Mouse (Mus musculus): ENCODE results near the gene Entpd6. TPM values are rescaled to one million over a fixed set of nuclear protein-coding genes. Genes with fewer than 3 reads are reported as not detected.

Entpd6 gene
- 16.9 and 25.8 TPM in 2 replicates for total RNA-seq (2014; rRNA removed; ENCODE audit: low replicate concordance)
- 17.3 and 17.4 TPM in 2 replicates for polyA plus RNA-seq (2015; fragmentation: Nextera tagmentation; extraction: Ambion mirVana)

- TF ChIP-seq CTCF (IDR thresholded peaks at IDR 0.05; ENCODE audit: low read depth) (peak; percentile 84), EP300 (IDR thresholded peaks at IDR 0.05; ENCODE audit: low read depth) (no peak)
- Histone ChIP-seq H3K4me1 (ENCODE audit: control insufficient read depth, insufficient read depth) (peaks cover 18% of the 10 kb centered on the region), H3K9me3 (replicated peaks; ENCODE audit: control insufficient read depth, low read length) (no peaks in the 10 kb centered on the region), H3K4me2 (ENCODE audit: low read depth, low read length) (peak within 1 kb of the TSS; percentile 98), H3K4me3 (ENCODE audit: low read depth, low read length) (peak within 1 kb of the TSS; percentile 70), H3K27ac (ENCODE audit: low read depth) (peak within 1 kb of the TSS; percentile 90), H3K36me3 (replicated peaks; ENCODE audit: control insufficient read depth, insufficient read depth, low read length) (0 out of 2 replicates have a peak, but pooled peaks cover 5% of the 10 kb centered on the region), H3K27me3 (ENCODE audit: control insufficient read depth, insufficient read depth, low read length) (no peaks in the 10 kb centered on the region), H3K9ac (replicated peaks; ENCODE audit: low read depth, low read length) (peak within 1 kb of the TSS; percentile 55)
- 0% methylated on average over 30 of the region's 30 CpGs for WGBS
- DNase-seq (ENCODE audit: low spot score): peak; percentile 94
- peak; percentile 96 for ATAC-seq (ENCODE audit: insufficient read depth, low read depth)
These were observed at the start of gene Entpd6 for GRCm38 (mm10) chr2:150748854-150749253. Gene Entpd6 (plus strand): TSS chr2:150749042.

- Histone ChIP-seq H3K9ac (replicated peaks; ENCODE audit: low read depth, low read length) (no peak overlapping the region), H3K36me3 (replicated peaks; ENCODE audit: control insufficient read depth, insufficient read depth, low read length) (no peaks in the 10 kb centered on the region), H3K4me1 (ENCODE audit: control insufficient read depth, insufficient read depth) (no peaks in the 10 kb centered on the region), H3K27me3 (ENCODE audit: control insufficient read depth, insufficient read depth, low read length) (no peaks in the 10 kb centered on the region), H3K27ac (ENCODE audit: low read depth) (no peak overlapping the region), H3K4me3 (ENCODE audit: low read depth, low read length) (no peak overlapping the region), H3K9me3 (replicated peaks; ENCODE audit: control insufficient read depth, low read length) (no peaks in the 10 kb centered on the region), H3K4me2 (ENCODE audit: low read depth, low read length) (no peak overlapping the region)
- ATAC-seq (ENCODE audit: insufficient read depth, low read depth) (no peak), DNase-seq (ENCODE audit: low spot score) (no peak)
- TF ChIP-seq EP300 (IDR thresholded peaks at IDR 0.05; ENCODE audit: low read depth) (no peak), CTCF (IDR thresholded peaks at IDR 0.05; ENCODE audit: low read depth) (no peak)
- WGBS: 68% methylated on average over 4 of the region's 4 CpGs
These were observed 36.6 kb upstream of the Entpd6 start for GRCm38 (mm10) chr2:150712167-150712674.

GRCm38 (mm10) chr2:150735756-150736576 lies 12.9 kb upstream of the Entpd6 start:
- Histone ChIP-seq H3K4me2 (ENCODE audit: low read depth, low read length) (no peak overlapping the region), H3K27me3 (ENCODE audit: control insufficient read depth, insufficient read depth, low read length) (no peaks in the 10 kb centered on the region), H3K9me3 (replicated peaks; ENCODE audit: control insufficient read depth, low read length) (no peaks in the 10 kb centered on the region), H3K27ac (ENCODE audit: low read depth) (no peak overlapping the region), H3K4me1 (ENCODE audit: control insufficient read depth, insufficient read depth) (no peaks in the 10 kb centered on the region), H3K9ac (replicated peaks; ENCODE audit: low read depth, low read length) (no peak overlapping the region), H3K4me3 (ENCODE audit: low read depth, low read length) (no peak overlapping the region), H3K36me3 (replicated peaks; ENCODE audit: control insufficient read depth, insufficient read depth, low read length) (no peaks in the 10 kb centered on the region)
- 67% methylated on average over 11 of the region's 11 CpGs for WGBS
- TF ChIP-seq EP300 (IDR thresholded peaks at IDR 0.05; ENCODE audit: low read depth) (no peak), CTCF (IDR thresholded peaks at IDR 0.05; ENCODE audit: low read depth) (no peak)
- ATAC-seq (ENCODE audit: insufficient read depth, low read depth): no peak
- no peak for DNase-seq (ENCODE audit: low spot score)

- H3K4me3 ChIP-seq (ENCODE audit: low read depth, low read length): no peak overlapping the region
- no peak overlapping the region for H3K4me2 ChIP-seq (ENCODE audit: low read depth, low read length)
- DNase-seq (ENCODE audit: low spot score) (no peak), ATAC-seq (ENCODE audit: insufficient read depth, low read depth) (no peak)
- H3K27me3 ChIP-seq (ENCODE audit: control insufficient read depth, insufficient read depth, low read length): no peaks in the 10 kb centered on the region
- H3K9me3 ChIP-seq (replicated peaks; ENCODE audit: control insufficient read depth, low read length): no peaks in the 10 kb centered on the region
- H3K4me1 ChIP-seq (ENCODE audit: control insufficient read depth, insufficient read depth): no peaks in the 10 kb centered on the region
- H3K36me3 ChIP-seq (replicated peaks; ENCODE audit: control insufficient read depth, insufficient read depth, low read length): no peaks in the 10 kb centered on the region
- 70% methylated on average over 9 of the region's 9 CpGs for WGBS
- TF ChIP-seq EP300 (IDR thresholded peaks at IDR 0.05; ENCODE audit: low read depth): no peak
- TF ChIP-seq CTCF (IDR thresholded peaks at IDR 0.05; ENCODE audit: low read depth): no peak
- no peak overlapping the region for H3K27ac ChIP-seq (ENCODE audit: low read depth)
- no peak overlapping the region for H3K9ac ChIP-seq (replicated peaks; ENCODE audit: low read depth, low read length)
These were observed 11.0 kb upstream of the Entpd6 start for GRCm38 (mm10) chr2:150737881-150738280.

- Histone ChIP-seq H3K27me3 (ENCODE audit: control insufficient read depth, insufficient read depth, low read length) (no peaks in the 10 kb centered on the region), H3K27ac (ENCODE audit: low read depth) (no peak overlapping the region), H3K36me3 (replicated peaks; ENCODE audit: control insufficient read depth, insufficient read depth, low read length) (no peaks in the 10 kb centered on the region), H3K4me3 (ENCODE audit: low read depth, low read length) (no peak overlapping the region), H3K4me1 (ENCODE audit: control insufficient read depth, insufficient read depth) (no peaks in the 10 kb centered on the region), H3K9ac (replicated peaks; ENCODE audit: low read depth, low read length) (no peak overlapping the region), H3K9me3 (replicated peaks; ENCODE audit: control insufficient read depth, low read length) (no peaks in the 10 kb centered on the region), H3K4me2 (ENCODE audit: low read depth, low read length) (no peak overlapping the region)
- ATAC-seq (ENCODE audit: insufficient read depth, low read depth): no peak
- no peak for TF ChIP-seq CTCF (IDR thresholded peaks at IDR 0.05; ENCODE audit: low read depth)
- TF ChIP-seq EP300 (IDR thresholded peaks at IDR 0.05; ENCODE audit: low read depth): no peak
- WGBS: 67% methylated on average over 10 of the region's 10 CpGs
- no peak for DNase-seq (ENCODE audit: low spot score)
These were observed 8.5 kb upstream of the Entpd6 start for GRCm38 (mm10) chr2:150740145-150740841.

Data from heart, postnatal 0 days (tissue).